Mouse (Mus musculus): ENCODE measurements around the gene Naa16.
"Not testable (repeated sequence)": the region's sequence is repeated elsewhere in the genome, so short reads cannot be mapped to it uniquely, and the experiment has no call there.

Naa16 gene

DNA sequence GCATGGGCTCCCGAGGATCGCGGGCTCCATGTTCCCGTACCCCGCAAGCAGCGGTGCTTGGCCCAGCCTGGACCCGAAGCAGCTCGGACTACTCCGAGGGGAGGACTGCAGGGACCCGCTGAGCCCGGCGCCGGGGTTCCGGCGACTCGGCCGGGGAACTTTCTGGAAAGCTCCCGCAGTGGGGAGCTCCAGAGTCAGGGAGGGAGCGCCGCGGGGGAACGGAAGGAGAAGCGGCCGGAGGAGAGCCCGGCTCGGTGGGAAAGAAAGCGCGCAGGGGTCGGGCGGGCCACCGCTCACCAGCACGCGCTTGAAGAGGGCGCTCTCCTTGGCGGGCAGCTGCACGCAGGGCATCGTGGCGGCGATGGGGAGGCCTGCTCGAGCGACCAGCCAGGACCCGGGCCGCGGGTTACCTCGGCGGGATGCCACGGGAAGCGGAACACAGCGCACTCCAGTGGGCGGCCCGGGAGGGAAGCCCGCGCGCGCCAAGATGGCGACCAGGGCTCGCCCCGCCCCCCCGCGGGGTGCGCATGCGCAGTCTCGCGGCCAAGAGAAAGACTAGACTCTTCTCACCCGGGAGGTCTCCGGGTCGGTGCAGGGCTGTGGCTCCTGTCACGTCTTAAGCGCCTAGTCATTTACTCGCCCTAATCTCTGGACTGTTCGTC is at the start of gene Naa16:
Naa16 (minus strand) TSS at position 514 of the 662 bp plus-strand sequence.
- DNase-seq = peak; percentile 96

DNA sequence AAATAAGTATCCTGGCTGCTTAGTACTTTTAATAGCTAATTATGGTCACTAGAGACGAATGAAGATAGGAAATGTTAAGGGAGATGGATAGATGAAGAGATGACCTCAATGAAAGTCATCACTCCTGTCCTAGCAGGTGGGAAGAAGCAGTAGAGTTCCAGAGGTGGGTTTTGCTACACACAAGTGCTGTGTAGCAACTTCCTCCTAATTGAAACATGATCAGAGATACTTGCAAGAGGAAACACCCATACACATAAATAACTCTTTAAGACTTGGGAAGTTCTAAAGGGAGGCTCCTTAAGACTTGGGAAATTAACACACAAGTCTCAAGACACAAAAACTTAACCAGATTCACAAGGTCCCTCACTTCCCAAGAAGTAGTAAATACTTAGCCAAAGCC is 43.5 kb upstream of the Naa16 start:
- DNase-seq = no peak

DNA sequence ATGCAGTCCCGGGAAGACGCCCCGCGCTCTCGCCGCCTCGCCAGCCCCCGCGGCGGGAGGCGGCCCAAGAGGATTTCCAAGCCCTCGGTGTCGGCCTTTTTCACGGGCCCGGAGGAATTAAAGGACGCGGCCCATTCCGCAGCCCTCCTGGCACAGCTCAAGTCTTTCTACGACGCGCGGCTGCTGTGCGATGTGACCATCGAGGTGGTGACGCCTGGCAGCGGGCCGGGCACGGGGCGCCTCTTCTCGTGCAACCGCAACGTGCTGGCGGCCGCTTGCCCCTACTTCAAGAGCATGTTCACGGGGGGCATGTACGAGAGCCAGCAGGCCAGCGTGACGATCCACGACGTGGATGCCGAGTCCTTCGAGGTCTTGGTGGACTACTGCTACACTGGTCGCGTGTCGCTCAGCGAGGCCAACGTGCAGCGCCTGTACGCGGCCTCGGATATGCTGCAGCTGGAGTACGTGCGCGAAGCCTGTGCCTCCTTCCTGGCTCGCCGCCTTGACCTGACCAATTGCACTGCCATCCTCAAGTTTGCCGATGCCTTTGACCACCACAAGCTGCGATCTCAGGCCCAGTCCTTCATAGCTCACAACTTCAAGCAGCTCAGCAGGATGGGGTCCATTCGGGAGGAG is 36.3 kb upstream of the Naa16 start:
- not testable (repeated sequence) for DNase-seq

GRCm38 (mm10) chr14:79425979-79426729 is 35.6 kb upstream of the Naa16 start, which contains the start of gene Kbtbd7:
Kbtbd7 (plus strand) TSS chr14:79426511.
- peak; percentile 98 for DNase-seq

GRCm38 (mm10) chr14:79420083-79420685 is 29.6 kb upstream of the Naa16 start:
- no peak for DNase-seq

DNA sequence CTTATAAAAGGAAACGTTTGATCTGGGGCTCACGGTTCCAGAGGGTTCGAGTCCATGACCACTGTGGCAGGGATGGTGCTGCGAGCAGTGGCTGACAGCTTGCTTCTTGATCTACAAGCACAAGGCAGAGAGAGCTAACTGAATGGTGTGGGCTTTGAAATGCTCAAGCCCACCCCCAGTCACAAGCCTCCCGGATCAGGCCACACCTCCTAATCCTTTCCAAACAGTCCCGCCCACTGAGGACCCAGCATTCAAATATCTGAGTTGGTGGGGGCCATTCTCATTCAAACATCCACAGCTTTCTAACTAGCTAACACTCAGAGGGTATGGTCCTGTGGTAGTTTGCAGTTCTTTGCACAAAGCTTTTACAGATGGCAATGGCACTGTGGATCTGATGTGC is 22.5 kb upstream of the Naa16 start:
- DNase-seq = no peak

DNA sequence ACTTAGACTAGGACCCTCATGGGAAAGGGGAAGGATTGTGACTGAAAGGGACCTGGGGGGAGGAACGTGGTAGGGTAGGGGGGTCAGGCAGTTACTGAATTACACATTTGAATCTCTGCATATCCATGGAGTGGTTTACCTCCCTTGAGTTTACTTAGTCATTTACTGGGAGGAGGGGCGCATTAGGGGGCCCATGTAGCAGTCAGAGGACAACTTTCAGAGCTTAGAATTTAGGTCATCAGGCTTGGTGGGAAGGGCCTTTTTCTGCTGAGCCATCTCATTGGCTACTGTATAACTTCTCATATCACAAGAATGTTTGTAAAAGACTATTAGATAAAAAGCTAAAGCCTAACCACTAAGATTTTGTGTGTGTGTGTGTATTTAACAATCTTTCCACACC is 20.1 kb upstream of the Naa16 start:
- no peak for DNase-seq

DNA sequence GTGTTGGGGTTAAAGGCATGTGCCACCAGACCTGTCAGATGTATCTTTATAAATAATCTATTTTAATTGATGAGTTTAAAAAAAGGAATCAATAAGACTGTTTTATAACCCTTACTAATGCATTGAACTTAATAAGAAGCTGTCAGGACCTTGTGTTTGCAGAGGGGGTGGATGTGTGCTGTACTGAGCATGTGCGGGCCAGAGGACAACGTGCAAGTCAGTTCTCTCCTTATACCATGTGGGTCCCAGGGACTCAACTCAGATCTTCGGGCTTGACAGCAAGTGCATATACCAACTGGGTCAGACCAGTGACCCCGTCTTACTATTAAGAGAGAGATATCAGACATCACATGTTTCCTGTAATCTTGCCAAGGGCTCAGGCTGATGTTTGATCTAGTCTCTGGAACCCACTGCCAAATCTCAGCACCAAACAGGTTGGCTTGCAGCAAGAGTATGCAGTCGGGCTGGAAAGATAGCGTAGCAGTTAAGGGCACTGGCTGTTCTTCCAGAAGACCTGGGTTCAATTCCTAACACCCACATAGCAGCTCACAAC is 18.8 kb upstream of the Naa16 start:
- no peak for DNase-seq

GRCm38 (mm10) chr14:79407641-79408040 is 17.1 kb upstream of the Naa16 start:
- DNase-seq = no peak

DNA sequence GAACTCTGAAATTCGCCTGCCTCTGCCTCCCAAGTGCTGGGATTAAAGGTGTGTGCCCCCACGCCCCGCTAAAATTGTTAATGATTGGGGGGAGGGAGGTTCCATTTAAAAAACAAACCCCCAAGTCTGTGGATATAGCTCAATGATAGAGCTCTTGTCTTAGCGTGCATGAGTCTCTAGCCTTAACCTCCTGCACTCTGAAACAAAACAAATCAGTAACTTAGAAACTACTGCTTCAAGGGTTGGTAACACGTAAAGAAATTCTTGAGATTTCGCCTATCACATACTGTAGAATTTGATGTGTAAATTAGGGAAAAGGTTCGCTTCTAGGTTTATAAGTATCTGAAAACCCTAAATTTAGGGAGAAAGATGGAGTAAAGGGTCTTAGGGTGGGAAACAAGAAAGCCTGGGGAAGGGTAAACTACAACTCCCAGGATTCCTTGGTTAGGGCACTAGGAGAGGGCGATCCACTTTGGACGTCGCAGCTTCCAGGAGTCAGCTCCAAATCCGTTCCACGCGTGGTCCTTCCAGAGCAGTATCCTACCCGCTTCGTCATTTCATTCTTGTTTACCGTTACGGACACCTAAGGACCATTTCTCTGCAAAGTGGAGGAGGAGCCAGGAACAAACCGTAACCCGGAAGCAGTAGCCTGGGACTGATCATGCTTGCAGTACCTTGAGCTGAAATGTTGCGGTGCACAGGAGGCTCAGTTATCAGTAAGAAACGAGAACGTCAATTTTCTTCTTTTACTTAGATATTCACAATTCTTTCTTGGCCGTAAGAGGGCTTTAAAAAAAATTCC is 6.9 kb upstream of the Naa16 start, which contains the start of gene Mtrf1:
Mtrf1 (plus strand) TSS at position 452 of the 802 bp plus-strand sequence.
- peak; percentile 79 for DNase-seq

DNA sequence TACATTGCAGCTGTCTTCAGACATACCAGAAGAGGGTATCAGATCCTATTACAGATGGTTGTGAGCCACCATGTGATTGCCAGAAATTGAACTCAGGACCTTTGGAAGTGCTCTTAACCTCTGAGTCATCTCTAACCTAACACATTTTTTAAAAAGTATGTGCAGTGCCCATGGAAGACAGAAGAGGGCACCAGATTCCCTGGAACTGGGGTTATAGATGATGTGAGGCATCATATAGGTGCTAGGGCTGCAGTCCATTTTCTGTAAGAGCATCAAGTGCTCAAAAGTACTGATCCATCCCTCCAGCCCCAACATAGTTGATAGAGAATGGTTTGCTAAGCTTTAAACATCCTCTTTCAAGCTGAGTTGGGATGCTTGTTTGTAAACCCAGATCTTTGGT is 4.0 kb upstream of the Naa16 start:
- peak; percentile 71 for DNase-seq

GRCm38 (mm10) chr14:79393289-79393688 is 2.7 kb upstream of the Naa16 start:
- DNase-seq = no peak

DNA sequence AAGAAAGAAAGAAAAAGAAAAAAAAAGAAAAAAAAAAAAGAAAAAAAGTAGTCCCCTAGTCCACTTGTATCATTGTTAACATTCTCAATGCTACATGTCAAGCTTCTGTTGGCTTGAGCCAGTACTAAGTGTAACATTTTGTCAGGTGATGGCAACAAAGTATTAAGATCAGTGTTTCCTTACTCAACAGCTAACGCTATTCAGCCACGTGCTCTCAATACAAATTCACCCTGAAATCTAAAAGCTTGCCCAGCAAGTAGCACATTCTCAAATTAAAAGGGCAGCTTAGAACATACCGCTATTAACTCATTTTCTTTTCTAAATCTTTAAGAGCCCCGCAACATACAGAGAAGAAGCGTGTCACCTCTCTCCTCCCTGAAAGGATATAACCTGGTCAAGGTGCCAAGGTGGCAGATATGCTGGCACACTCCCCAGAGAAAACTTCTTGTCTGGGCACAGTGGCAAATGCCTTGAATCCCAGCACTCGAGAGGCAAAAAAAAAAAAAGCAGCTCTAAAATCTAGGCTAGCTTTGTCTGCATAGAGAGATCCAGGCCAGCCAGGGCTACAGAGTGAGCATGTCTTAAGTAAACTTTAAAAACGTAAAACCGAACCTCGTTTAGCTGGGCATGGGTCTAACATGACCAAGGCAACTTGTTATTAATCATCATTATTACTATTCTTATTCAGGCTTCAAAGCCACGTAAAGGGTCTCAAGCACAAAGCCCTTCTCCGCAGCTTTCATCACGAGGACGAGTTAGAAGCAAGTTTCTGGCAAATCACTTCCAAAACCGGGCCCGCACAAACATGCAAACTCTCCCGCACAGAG is 927 bp downstream of the Naa16 start:
- DNase-seq = peak; percentile 45

DNA sequence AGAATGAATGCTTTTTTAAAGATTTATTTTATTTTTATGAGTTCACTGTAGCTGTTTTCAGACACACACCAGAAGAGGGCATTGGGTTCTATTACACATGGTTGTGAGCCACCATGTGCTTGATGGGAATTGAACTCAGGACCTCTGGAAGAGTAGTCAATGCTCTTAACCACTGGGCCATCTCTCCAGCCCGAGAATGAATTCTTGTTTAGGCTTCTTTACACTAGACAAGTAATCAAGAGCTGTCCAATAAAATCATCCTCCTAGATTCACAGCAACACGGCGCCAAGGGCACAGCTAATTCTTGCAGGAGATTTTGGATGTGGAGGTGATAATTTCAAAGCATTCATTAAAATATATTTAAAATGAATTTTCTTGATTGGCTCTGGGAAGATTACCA is 2.3 kb downstream of the Naa16 start:
- no peak for DNase-seq

GRCm38 (mm10) chr14:79383120-79383519 is 7.5 kb downstream of the Naa16 start:
- no peak for DNase-seq

- no peak for DNase-seq
These were observed 13.5 kb downstream of the Naa16 start for GRCm38 (mm10) chr14:79377041-79377440.

DNA sequence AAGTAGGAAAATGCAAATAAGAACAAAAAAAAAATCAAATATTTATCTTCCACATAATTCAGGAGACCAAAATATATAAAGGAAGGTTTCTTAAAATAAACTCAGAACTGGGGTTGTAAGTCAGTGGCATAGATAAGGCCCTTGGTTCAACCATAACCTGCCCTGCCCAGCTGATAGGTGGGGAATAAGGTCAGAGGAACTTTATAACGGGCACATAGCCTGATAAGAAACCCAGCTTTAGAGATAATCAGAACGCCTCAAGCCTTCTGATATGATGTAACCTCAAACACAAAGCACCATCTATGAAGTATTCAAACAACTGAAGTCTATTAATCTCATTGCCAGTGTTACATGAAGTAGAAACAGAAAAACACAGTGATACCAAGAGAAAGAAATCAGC is 32.5 kb downstream of the Naa16 start:
- no peak for DNase-seq

- DNase-seq = no peak
These were observed 44.2 kb downstream of the Naa16 start for GRCm38 (mm10) chr14:79346384-79346783.

DNA sequence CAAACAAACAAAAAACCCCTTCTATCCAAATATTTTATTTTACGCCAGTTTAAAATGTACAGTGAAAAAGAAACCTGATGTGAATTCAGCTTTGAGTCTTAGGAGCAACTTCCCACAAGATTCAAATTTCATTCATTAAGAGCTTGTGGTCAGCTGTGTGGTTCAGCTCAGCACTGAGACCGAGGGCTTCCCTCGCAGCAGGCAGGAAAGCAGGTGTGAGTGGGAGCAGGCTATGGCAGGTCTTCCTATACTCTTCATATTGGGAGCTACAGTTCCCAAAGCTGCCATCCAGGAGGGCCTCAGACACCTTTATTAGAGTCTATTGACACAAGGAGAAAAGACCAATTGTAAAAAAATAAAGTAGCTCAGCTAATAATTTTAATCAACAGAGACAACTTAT is 55.0 kb downstream of the Naa16 start:
- DNase-seq = no peak

DNA sequence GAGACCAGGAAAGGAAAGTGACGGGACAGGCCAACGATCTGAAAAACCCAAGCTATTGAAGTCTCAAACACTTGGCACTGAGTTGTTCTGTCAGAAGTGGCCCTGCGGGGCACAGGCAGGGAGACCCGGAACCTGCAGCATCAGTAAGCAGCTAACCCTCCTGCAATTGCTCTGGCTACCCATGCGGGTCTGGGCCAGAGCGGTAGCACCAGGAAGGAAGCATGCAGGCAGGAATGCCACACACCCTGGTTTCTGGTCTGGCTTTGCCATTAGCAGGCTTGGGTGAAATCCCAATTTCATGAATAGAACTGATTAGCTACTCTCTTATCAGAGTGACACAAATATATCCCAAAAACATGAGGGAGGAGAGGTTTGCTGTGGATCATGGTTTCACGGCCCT is 58.6 kb downstream of the Naa16 start:
- DNase-seq = no peak

- DNase-seq = no peak
These were observed 59.5 kb downstream of the Naa16 start for GRCm38 (mm10) chr14:79330944-79331561.
